Mouse (Mus musculus) heart, embryonic 16.5 days (tissue): Measurements from ENCODE around the gene Ttc39a. TPM values are rescaled to one million over a fixed set of nuclear protein-coding genes. Genes with fewer than 3 reads are reported as not detected.
A peak's percentile ranks its signal among the peaks of the same experiment; 100 is the strongest.

Experiments
- ATAC-seq: fragments of 200-750 bp; cut with Nextera tagmentation; replicated peaks from 2 replicates; pipeline ENCODE4 v1.8.0; 2017; ENCODE audit warnings: moderate number of reproducible peaks; ENCODE audit not compliant: insufficient read depth, low FRiP score; ENCODE audit errors: extremely low read depth
- H3K27ac ChIP-seq: fragments of 300-500 bp; sonication (generic); 2 replicates; pipeline ENCODE4 v1.5.1; 2014; ENCODE audit warnings: mild to moderate bottlenecking, low read length, control low read depth, moderate library complexity
- H3K27me3 ChIP-seq: fragments of 300-500 bp; sonication (generic); 2 replicates; pipeline ENCODE4 v1.6.1; 2014; ENCODE audit warnings: low read length, mixed read lengths; ENCODE audit not compliant: control insufficient read depth, insufficient read depth
- H3K36me3 ChIP-seq: fragments of 300-500 bp; sonication (generic); 2 replicates; pipeline ENCODE4 v1.6.1; 2014; ENCODE audit not compliant: control insufficient read depth, insufficient read depth
- H3K4me1 ChIP-seq: fragments of 300-500 bp; sonication (generic); 2 replicates; pipeline ENCODE4 v1.6.1; 2014; ENCODE audit warnings: low read length, mixed read lengths; ENCODE audit not compliant: control insufficient read depth, insufficient read depth
- H3K4me2 ChIP-seq: fragments of 300-500 bp; sonication (generic); 2 replicates; pipeline ENCODE4 v1.6.1; 2014; ENCODE audit warnings: low read depth, mild to moderate bottlenecking, control low read depth, low read length
- H3K4me3 ChIP-seq: fragments of 300-500 bp; sonication (generic); 2 replicates; pipeline ENCODE4 v1.5.1; 2014; ENCODE audit warnings: mild to moderate bottlenecking, control low read depth, low read length
- H3K9ac ChIP-seq: fragments of 300-500 bp; sonication (generic); 2 replicates; pipeline ENCODE4 v1.6.1; 2014; ENCODE audit warnings: low read length, control low read depth
- H3K9me3 ChIP-seq: fragments of 300-500 bp; sonication (generic); replicated peaks from 2 replicates; pipeline ENCODE4 v1.6.1; 2016; ENCODE audit warnings: low read length; ENCODE audit not compliant: control insufficient read depth
- WGBS: fragments of 180-500 bp; shearing (Covaris S2); extraction: QIAGEN DNeasy Blood & Tissue Kit; methylation state at CpG from one replicate; pipeline ENCODE4 v1.1.7; 2014; 5-methylcytosine and 5-hydroxymethylcytosine counted together
- polyA plus RNA-seq: library from polyadenylated mRNA; unstranded; fragments of >200 nt; fragmentation: Nextera tagmentation; extraction: Ambion mirVana; gene quantifications from 2 replicates; pipeline ENCODE4 v1.2.1, GENCODE M21; 2015

Gene Ttc39a
- polyA plus RNA-seq, 1 experiment from 2014 or later = 7.7 TPM

DNA sequence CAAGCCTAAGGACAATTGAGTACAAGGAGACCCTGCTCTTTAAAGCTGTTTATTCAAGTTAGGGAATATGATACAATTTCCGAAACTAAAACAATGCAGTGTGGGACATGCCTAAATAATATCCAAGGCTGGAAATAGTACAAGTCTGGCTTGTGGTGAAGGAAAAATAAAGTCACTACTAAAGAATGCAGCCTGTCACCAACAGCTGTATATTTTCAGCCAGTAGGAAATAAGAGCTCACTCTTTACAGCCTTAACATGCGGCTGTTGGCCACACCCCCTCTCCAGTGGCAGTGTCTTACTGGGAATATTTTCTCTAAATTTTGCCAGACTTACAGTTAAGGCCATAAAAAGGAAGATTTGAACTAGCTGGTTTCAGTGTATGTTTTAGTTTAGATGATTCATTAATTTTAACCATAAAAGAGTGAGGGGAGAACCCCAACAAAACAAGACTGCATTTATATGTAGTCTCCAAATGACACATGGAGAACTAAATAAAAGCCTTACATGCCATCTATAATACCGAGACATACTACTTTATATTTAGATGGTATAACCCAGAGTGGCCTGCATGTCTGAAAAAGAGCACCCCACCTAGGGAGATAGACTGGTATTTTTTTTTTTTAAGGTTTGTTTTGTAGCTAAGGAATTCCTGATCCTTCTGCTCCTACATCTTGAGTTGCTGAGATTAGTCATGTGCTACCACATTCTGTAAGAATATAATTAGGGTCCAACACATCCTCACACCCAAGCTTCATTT is 54.2 kb downstream of the Ttc39a start:
- H3K27ac ChIP-seq = peak overlapping the region; percentile 91
- H3K4me1 ChIP-seq = peaks cover 11% of the 10 kb centered on the region
- ATAC-seq = peak; percentile 90
- no peaks in the 10 kb centered on the region for H3K9me3 ChIP-seq
- H3K27me3 ChIP-seq = no peaks in the 10 kb centered on the region
- peak overlapping the region; percentile 34 for H3K4me2 ChIP-seq
- WGBS = 23% methylated on average over 3 of the region's 3 CpGs
- H3K36me3 ChIP-seq = no peaks in the 10 kb centered on the region
- peak overlapping the region; percentile 34; the same call in 1 of the 2 replicates for H3K9ac ChIP-seq
- H3K4me3 ChIP-seq = peak overlapping the region; percentile 15; the same call in 1 of the 2 replicates

DNA sequence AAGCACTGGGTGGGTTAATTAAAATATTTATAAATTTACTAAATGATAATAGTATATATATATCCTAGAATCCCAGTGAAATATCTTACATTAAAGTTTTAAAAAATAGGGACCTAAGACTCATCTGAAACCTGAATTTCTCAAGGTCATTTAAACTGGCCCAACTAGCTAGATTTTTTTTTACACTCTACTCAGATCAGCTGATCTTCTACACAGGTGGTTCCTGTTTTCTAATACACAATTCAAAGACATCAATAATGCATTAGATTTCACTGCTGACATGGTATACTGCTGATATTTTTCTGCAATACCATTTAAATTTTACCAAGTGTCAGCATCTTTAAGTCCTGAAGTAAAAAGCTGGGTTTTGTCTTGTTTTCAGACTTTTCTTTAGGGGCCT is 57.5 kb downstream of the Ttc39a start:
- Histone ChIP-seq H3K9ac (no peak overlapping the region), H3K36me3 (no peaks in the 10 kb centered on the region), H3K27me3 (no peaks in the 10 kb centered on the region), H3K4me2 (no peak overlapping the region), H3K27ac (no peak overlapping the region), H3K9me3 (no peaks in the 10 kb centered on the region), H3K4me3 (no peak overlapping the region), H3K4me1 (peaks cover 11% of the 10 kb centered on the region)
- ATAC-seq = no peak

DNA sequence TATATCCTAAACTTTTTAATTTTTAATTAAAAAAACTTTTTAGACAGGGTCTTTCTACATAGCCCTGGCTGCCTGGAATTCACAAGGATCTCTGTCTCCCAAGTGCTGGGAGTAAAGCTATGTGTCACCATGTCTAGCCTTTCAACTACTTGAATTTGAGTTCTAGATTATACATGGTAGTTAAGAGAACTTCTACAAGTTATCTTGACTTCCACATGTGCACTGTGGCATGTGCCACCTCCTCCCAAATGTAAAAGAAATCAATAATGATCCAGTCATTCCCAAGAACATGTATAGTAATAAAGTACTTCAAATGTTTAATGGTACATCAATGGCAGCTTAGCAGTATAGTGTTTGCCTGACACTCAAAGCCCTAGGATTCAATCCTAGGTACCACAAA is 61.3 kb downstream of the Ttc39a start:
- Histone ChIP-seq H3K27me3 (no peaks in the 10 kb centered on the region), H3K36me3 (peaks cover 8% of the 10 kb centered on the region; the same call in 1 of the 2 replicates), H3K4me3 (no peak overlapping the region), H3K27ac (no peak overlapping the region), H3K9ac (no peak overlapping the region), H3K9me3 (no peaks in the 10 kb centered on the region), H3K4me1 (peaks cover 8% of the 10 kb centered on the region), H3K4me2 (no peak overlapping the region)
- no peak for ATAC-seq

DNA sequence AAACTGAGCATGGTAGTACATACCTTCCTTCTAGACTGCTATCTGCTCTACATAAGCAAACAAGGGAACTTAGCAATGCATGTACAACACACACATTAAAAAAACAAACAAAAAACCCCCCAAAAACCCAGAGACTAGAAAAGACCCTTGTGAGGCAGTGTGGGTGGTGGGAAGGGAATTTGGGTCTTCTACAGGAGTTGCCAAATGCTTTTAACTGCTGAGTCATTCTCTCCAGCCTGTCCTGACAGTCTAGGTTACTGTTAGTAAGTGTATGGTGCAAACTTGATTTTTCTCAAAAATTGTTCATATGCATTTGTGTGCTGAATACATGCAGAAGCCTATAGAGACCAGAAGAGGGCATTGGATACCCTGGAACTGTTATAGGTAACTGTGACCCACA is 65.2 kb downstream of the Ttc39a start:
- Histone ChIP-seq H3K9ac (no peak overlapping the region), H3K27ac (no peak overlapping the region), H3K4me1 (peaks cover 17% of the 10 kb centered on the region), H3K4me2 (no peak overlapping the region), H3K4me3 (no peak overlapping the region), H3K9me3 (no peaks in the 10 kb centered on the region), H3K36me3 (peaks cover 12% of the 10 kb centered on the region; the same call in 1 of the 2 replicates), H3K27me3 (no peaks in the 10 kb centered on the region)
- ATAC-seq = no peak

DNA sequence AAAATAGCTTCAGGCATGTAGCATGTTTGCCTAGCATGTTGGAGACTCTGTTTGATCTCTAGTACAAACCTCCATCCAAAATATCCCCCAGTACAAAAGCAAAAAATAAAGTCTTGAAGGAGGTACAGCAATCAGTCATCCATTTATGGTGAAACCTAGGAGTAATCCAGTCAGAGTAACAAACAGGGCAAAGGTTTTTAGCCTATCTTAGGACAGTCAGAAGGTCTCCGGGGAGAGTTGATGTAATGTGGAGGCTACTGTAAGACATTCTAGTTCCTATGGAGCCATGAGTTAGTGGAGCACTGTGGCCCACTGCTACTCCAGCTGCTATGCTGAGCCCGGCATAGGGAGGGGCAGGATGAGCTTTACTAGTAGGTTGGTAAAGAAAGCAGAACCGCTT is 66.1 kb downstream of the Ttc39a start:
- Histone ChIP-seq H3K4me2 (no peak overlapping the region), H3K4me1 (peaks cover 17% of the 10 kb centered on the region), H3K36me3 (peaks cover 12% of the 10 kb centered on the region; the same call in 1 of the 2 replicates), H3K9me3 (no peaks in the 10 kb centered on the region), H3K4me3 (no peak overlapping the region), H3K9ac (no peak overlapping the region), H3K27me3 (no peaks in the 10 kb centered on the region), H3K27ac (no peak overlapping the region)
- WGBS = 89% methylated on average over 3 of the region's 3 CpGs
- ATAC-seq = no peak

DNA sequence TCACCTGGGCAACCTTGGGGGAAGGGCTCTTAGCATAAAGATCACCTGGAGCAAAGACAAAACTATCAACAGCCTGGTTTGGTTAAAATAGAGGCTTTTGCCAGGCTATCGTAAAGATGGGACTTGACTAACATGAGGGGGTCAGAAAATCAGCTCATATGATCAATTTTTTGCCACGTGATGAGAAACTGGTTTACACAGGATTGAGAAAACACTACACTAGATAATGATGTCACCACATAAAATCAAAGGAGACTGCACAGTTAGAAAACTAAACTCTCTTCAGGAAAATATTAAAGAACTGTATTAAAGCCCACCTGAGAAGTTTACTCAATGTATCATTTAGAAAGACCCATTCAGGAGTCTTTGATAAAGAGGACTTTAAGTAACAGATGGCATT is 68.7 kb downstream of the Ttc39a start:
- H3K27ac ChIP-seq = no peak overlapping the region
- ATAC-seq = no peak

DNA sequence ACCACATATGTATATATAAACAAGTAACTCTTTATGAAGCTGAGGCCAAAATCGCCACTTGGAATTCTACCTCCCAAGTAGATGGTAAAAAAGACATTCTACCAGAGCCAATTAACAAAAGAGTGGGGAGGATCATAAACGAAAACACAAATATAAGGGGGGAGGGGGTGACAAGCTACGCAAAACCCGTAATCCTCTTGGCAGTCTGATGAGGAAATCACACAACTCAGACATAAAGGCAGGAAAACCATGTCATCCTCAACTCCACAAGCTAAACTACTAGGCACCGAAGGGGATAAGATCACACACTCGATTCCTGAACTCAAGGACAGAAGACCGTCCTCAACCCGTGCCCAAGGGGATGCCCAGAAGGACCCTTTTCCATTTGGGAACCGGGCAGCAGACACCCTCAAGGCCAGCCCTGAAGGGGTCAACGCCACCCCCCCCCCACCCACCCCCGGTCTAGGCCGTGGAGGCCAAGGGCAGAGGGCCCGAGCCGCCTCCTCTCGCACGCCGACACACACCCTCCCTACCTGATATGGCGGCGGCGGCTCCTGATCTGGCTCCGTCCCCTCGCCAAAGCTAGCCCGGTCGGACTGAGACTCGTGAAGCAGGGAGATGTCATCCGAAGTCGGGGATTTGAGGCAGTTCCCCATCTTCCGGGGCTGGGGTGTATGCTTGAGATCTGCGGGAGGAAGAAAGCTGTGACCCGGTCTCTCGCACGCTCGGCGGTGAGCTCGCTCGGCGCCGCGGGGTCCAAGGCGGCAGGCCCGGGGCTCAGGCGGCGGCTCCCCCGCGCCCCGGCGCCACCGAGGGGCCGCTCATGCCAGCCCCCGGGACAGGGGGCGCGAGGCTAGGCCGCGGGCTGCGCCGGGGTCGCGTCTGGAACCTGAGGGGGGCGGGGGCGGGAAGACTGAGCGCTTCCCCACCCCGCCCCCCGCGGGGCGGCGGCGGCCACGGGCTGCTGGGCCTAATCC is 69.4 kb downstream of the Ttc39a start:
- Histone ChIP-seq H3K9me3 (no peaks in the 10 kb centered on the region), H3K4me2 (peak overlapping the region; percentile 84), H3K27ac (peak overlapping the region; percentile 94), H3K36me3 (peaks cover 12% of the 10 kb centered on the region; the same call in 1 of the 2 replicates), H3K27me3 (no peaks in the 10 kb centered on the region), H3K4me1 (peaks cover 13% of the 10 kb centered on the region), H3K4me3 (peak overlapping the region; percentile 86), H3K9ac (peak overlapping the region; percentile 98)
- peak; percentile 74 for ATAC-seq
- under 1% methylated on average over 62 of the region's 68 CpGs for WGBS

More for the DNA sequence above, 68.7 kb downstream of the Ttc39a start:
- Histone ChIP-seq H3K4me3 (peak overlapping the region; percentile 37), H3K4me1 (peaks cover 17% of the 10 kb centered on the region), H3K27me3 (no peaks in the 10 kb centered on the region), H3K9me3 (no peaks in the 10 kb centered on the region), H3K36me3 (peaks cover 12% of the 10 kb centered on the region; the same call in 1 of the 2 replicates), H3K9ac (peak overlapping the region; percentile 98), H3K4me2 (peak overlapping the region; percentile 84)
- 45% methylated on average over 2 of the region's 2 CpGs for WGBS

DNA sequence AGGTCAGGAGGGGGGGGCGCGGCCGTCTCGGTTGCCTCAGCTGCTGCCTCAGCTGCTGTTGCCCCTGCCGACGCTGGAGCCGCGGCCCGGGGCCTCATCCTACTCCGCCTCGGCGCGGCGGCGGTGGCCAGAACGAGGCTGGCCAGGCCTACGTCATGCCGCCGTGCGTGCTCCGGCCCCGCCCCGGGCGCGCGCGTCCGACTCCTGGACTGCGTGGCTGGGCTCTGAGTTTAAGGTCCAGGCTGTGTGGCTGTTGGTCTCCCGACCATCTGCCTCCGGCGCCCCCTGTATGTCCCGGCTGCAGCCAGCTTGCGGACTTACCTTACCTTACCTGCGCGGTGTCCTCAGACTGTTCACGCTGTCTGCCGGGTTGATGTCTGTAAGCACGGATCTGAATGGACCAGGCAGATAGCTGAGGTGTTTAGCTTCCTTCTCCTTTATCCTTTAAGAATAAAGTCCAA is 70.2 kb downstream of the Ttc39a start:
- no peaks in the 10 kb centered on the region for H3K27me3 ChIP-seq
- peak overlapping the region; percentile 84 for H3K4me2 ChIP-seq
- peak; percentile 99 for ATAC-seq
- peak overlapping the region; percentile 94 for H3K27ac ChIP-seq
- H3K4me1 ChIP-seq = peaks cover 12% of the 10 kb centered on the region
- H3K36me3 ChIP-seq = peaks cover 12% of the 10 kb centered on the region; the same call in 1 of the 2 replicates
- H3K9me3 ChIP-seq = no peaks in the 10 kb centered on the region
- WGBS = under 1% methylated on average over 38 of the region's 39 CpGs
- peak overlapping the region; percentile 86 for H3K4me3 ChIP-seq
- H3K9ac ChIP-seq = peak overlapping the region; percentile 98
